Mouse (Mus musculus): ENCODE data around the gene Gm20736. TPM values are rescaled to one million over a fixed set of nuclear protein-coding genes. Genes with fewer than 3 reads are reported as not detected.

Gene Gm20736
- not detected for polyA plus RNA-seq (2017; shearing (Covaris generic))

GRCm38 (mm10) chrY:65377390-65377789 lies at the start of gene Gm20736:
Gene Gm20736 (plus strand): TSS chrY:65377690.

Other genes starting within 250 kb of the Gm20736 start
- not detected for gene Gm20924, start 170.2 kb upstream of the Gm20736 start, polyA plus RNA-seq (2017; shearing (Covaris generic))

Measured in activated CD4-positive, CD25-positive, alpha-beta regulatory T cell, adult 9 weeks (primary cell).